Comparison of ENCODE assay signal across 10 mouse cellular contexts in the genomic region with DNA sequence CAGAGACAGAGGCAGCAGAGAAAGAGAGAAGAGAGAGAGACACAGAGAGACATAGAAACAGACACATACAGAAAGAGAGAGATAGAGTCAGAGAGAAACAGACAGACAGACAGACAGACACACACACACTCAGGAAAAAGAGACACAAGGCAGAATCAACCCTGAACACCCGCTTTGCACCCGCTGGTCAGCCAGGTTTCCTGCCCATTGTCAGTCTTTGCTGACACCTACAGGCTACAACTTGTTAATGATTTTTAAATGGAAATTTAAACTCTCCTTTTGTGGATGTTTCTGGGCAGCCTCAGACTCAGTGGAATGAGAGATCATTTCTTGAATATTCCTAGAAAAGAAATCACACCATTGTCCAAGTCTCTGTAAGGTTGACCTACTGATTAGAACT. TPM values are rescaled to one million over a fixed set of nuclear protein-coding genes. Genes with fewer than 3 reads are reported as not detected.
DNase-seq lines count a peak whose midpoint lies in the region; ATAC-seq and TF ChIP-seq lines count a peak whose summit lies in the region.
"Had no signal": no experiment of that assay in that cellular context is flagged by ENCODE, and none has a peak within 500 bp of the region (broad histone marks: within the 10 kb centered on the region; RNA-seq: fewer than 3 reads in every experiment).

No protein-coding gene starts in this region.

- no peak overlapping the region for H3K9ac ChIP-seq in midbrain, postnatal 0 days (replicated peaks; ENCODE audit: low read length, poor library complexity, severe bottlenecking)
- H3K9ac ChIP-seq: embryonic facial prominence, embryonic 12.5 days; liver, embryonic 13.5 days had no signal

- peak; percentile 54; the same call in 1 of the 2 replicates for TF ChIP-seq CTCF in testis, adult 2 months (IDR thresholded peaks at IDR 0.05; ENCODE audit: control insufficient read depth, insufficient read depth, insufficient replicate concordance, low read depth, low read length)
- TF ChIP-seq CTCF in midbrain, postnatal 0 days (IDR thresholded peaks at IDR 0.05): peak; percentile 83

- 2% methylated on average over 2 of the region's 2 CpGs for WGBS in midbrain, postnatal 0 days

- H3K4me3 ChIP-seq in testis, adult 2 months (ENCODE audit: control insufficient read depth, low read depth, low read length): no peak overlapping the region
- H3K4me3 ChIP-seq in midbrain, postnatal 0 days (ENCODE audit: low read depth, low read length): no peak overlapping the region
- H3K4me3 ChIP-seq: embryonic facial prominence, embryonic 12.5 days; liver, embryonic 13.5 days had no signal

- no peak overlapping the region for H3K27ac ChIP-seq in testis, adult 2 months (ENCODE audit: control insufficient read depth, insufficient read depth, low read depth, low read length)
- H3K27ac ChIP-seq in midbrain, postnatal 0 days (ENCODE audit: low read depth, low read length): no peak overlapping the region
- H3K27ac ChIP-seq: embryonic facial prominence, embryonic 12.5 days; liver, embryonic 13.5 days had no signal

- H3K4me1 ChIP-seq in testis, adult 2 months (ENCODE audit: control insufficient read depth, insufficient read depth, low read length): peaks cover 3% of the 10 kb centered on the region
- no peaks in the 10 kb centered on the region for H3K4me1 ChIP-seq in midbrain, postnatal 0 days (ENCODE audit: insufficient read depth, low read length)
- H3K4me1 ChIP-seq: embryonic facial prominence, embryonic 12.5 days had no signal

- no peak for TF ChIP-seq POLR2A in testis, adult 2 months (IDR thresholded peaks at IDR 0.05; ENCODE audit: control insufficient read depth, low read depth, low read length)

- no peaks in the 10 kb centered on the region for H3K9me3 ChIP-seq in midbrain, postnatal 0 days (ENCODE audit: low read length)
- H3K9me3 ChIP-seq: liver, embryonic 13.5 days had no signal

- peak; percentile 47 to 57 for DNase-seq in heart, adult 18-20 months
- DNase-seq in heart, postnatal 25 days (ENCODE audit: low spot score): no peak
- DNase-seq in testis, postnatal 10 days (ENCODE audit: low spot score): no peak
- DNase-seq in cerebellum, postnatal 25 days: peak; percentile 17 to 51
- DNase-seq in kidney, postnatal 10 days: peak; percentile 65
- peak; percentile 77 for DNase-seq in midbrain, postnatal 0 days (ENCODE audit: low spot score)
- DNase-seq in urinary bladder, adult 18-20 months (ENCODE audit: low spot score in 2 of 2): no peak
- DNase-seq: liver, embryonic 13.5 days had no signal

- intact Hi-C loops in heart, postnatal 25 days (cut with DNase I): loop anchor here (2.0 kb wide), 2 partner anchors 68 to 92 kb away; no protein-coding TSS in a partner anchor

- ATAC-seq in midbrain, postnatal 0 days (ENCODE audit: low FRiP score): no peak

- no peaks in the 10 kb centered on the region for H3K27me3 ChIP-seq in testis, adult 2 months (ENCODE audit: control insufficient read depth, insufficient read depth, low read length)
- H3K27me3 ChIP-seq in midbrain, postnatal 0 days (ENCODE audit: insufficient read depth, low read length): no peaks in the 10 kb centered on the region
- H3K27me3 ChIP-seq: embryonic facial prominence, embryonic 12.5 days; liver, embryonic 13.5 days had no signal

- no peaks in the 10 kb centered on the region for H3K36me3 ChIP-seq in testis, adult 2 months (ENCODE audit: control insufficient read depth, insufficient read depth, low read length)
- no peaks in the 10 kb centered on the region for H3K36me3 ChIP-seq in midbrain, postnatal 0 days (ENCODE audit: insufficient read depth, low read length)
- H3K36me3 ChIP-seq: embryonic facial prominence, embryonic 12.5 days; liver, embryonic 13.5 days had no signal

- H3K4me2 ChIP-seq in midbrain, postnatal 0 days (ENCODE audit: low read depth, low read length, poor library complexity, severe bottlenecking): no peak overlapping the region
- H3K4me2 ChIP-seq: embryonic facial prominence, embryonic 12.5 days; liver, embryonic 13.5 days had no signal

RNA-seq across cellular contexts. Expression of a gene that starts 16.4 kb away (rescaled TPM):
- total RNA-seq in heart, adult 18-20 months (2021): 1 to 10 TPM; 3.0 to 3.9 TPM
- 1 to 10 TPM; 1.1 to 1.3 TPM for total RNA-seq in heart, postnatal 25 days (2021)
- 8.0 and 9.5 TPM in 2 replicates for polyA plus RNA-seq in testis, adult 2 months (2012; rRNA removed)
- 0.47 and 4.7 TPM in 2 replicates for total RNA-seq in midbrain, postnatal 0 days (2014; rRNA removed)
- 1.6 and 2.3 TPM in 2 replicates for polyA plus RNA-seq in midbrain, postnatal 0 days (2015; fragmentation: Nextera tagmentation; extraction: Ambion mirVana)

RNA-seq across cellular contexts. Expression of a gene that starts 18.1 kb away (rescaled TPM):
- 10 to 100 TPM in 1 of 2 experiments, 1 to 10 TPM in 1; 5.7 to 11.4 TPM for total RNA-seq in heart, adult 18-20 months (2021)
- 1 to 10 TPM; 3.9 to 5.5 TPM for total RNA-seq in heart, postnatal 25 days (2021)
- polyA plus RNA-seq in testis, adult 2 months (2012; rRNA removed): 1.5 TPM in 2 replicates
- total RNA-seq in midbrain, postnatal 0 days (2014; rRNA removed): 7.1 and 16.5 TPM in 2 replicates
- 7.7 and 8.3 TPM in 2 replicates for polyA plus RNA-seq in midbrain, postnatal 0 days (2015; fragmentation: Nextera tagmentation; extraction: Ambion mirVana)

RNA-seq across cellular contexts. Expression of a gene that starts 18.3 kb away (rescaled TPM):
- 10 to 100 TPM; 13.1 to 25.3 TPM for total RNA-seq in heart, adult 18-20 months (2021)
- 1 to 10 TPM; 5.4 to 8.5 TPM for total RNA-seq in heart, postnatal 25 days (2021)
- 1.7 TPM in 2 replicates for polyA plus RNA-seq in testis, adult 2 months (2012; rRNA removed)
- 0.99 and 1.1 TPM in 2 replicates for total RNA-seq in midbrain, postnatal 0 days (2014; rRNA removed)
- polyA plus RNA-seq in midbrain, postnatal 0 days (2015; fragmentation: Nextera tagmentation; extraction: Ambion mirVana): 2.0 and 3.3 TPM in 2 replicates

RNA-seq across cellular contexts. Expression of a gene that starts 26.2 kb away (rescaled TPM):
- total RNA-seq in heart, adult 18-20 months (2021): 1 to 10 TPM; 2.0 to 7.5 TPM
- 1 to 10 TPM in 1 of 2 experiments, under 1 TPM in 1; 0.91 to 1.6 TPM for total RNA-seq in heart, postnatal 25 days (2021)
- polyA plus RNA-seq in testis, adult 2 months (2012; rRNA removed): 0.27 and 0.41 TPM in 2 replicates
- 0.16 and 0.47 TPM in 2 replicates for total RNA-seq in midbrain, postnatal 0 days (2014; rRNA removed)
- polyA plus RNA-seq in midbrain, postnatal 0 days (2015; fragmentation: Nextera tagmentation; extraction: Ambion mirVana): 1.4 and 1.6 TPM in 2 replicates

RNA-seq across cellular contexts. Expression of a gene that starts 28.2 kb away (rescaled TPM):
- total RNA-seq in heart, adult 18-20 months (2021): 10 to 100 TPM; 19.5 to 34.4 TPM
- 10 to 100 TPM in 1 of 2 experiments, 1 to 10 TPM in 1; 9.7 to 11.8 TPM for total RNA-seq in heart, postnatal 25 days (2021)
- 2.0 and 2.3 TPM in 2 replicates for polyA plus RNA-seq in testis, adult 2 months (2012; rRNA removed)
- 1.7 and 2.8 TPM in 2 replicates for total RNA-seq in midbrain, postnatal 0 days (2014; rRNA removed)
- 4.2 and 5.3 TPM in 2 replicates for polyA plus RNA-seq in midbrain, postnatal 0 days (2015; fragmentation: Nextera tagmentation; extraction: Ambion mirVana)

Comparison
In these comparisons a context has a peak if more than half of its experiments do, and no peak if none do; other contexts are left out.
1. DNase-seq: peak in heart, adult 18-20 months (2 of 2), cerebellum, postnatal 25 days (2 of 2), kidney, postnatal 10 days (single experiment) and midbrain, postnatal 0 days (single experiment); none in heart, postnatal 25 days (single experiment), testis, postnatal 10 days (single experiment) and urinary bladder, adult 18-20 months (0 of 2).